Mouse (Mus musculus): ENCODE measurements around the gene Gin1. TPM values are rescaled to one million over a fixed set of nuclear protein-coding genes. Genes with fewer than 3 reads are reported as not detected.
"Not testable (repeated sequence)": the region's sequence is repeated elsewhere in the genome, so short reads cannot be mapped to it uniquely, and the experiment has no call there.

Gin1 gene
- 19.0 and 20.1 TPM in 2 replicates for polyA plus RNA-seq (2015; fragmentation: Nextera tagmentation; extraction: Ambion mirVana)

DNA sequence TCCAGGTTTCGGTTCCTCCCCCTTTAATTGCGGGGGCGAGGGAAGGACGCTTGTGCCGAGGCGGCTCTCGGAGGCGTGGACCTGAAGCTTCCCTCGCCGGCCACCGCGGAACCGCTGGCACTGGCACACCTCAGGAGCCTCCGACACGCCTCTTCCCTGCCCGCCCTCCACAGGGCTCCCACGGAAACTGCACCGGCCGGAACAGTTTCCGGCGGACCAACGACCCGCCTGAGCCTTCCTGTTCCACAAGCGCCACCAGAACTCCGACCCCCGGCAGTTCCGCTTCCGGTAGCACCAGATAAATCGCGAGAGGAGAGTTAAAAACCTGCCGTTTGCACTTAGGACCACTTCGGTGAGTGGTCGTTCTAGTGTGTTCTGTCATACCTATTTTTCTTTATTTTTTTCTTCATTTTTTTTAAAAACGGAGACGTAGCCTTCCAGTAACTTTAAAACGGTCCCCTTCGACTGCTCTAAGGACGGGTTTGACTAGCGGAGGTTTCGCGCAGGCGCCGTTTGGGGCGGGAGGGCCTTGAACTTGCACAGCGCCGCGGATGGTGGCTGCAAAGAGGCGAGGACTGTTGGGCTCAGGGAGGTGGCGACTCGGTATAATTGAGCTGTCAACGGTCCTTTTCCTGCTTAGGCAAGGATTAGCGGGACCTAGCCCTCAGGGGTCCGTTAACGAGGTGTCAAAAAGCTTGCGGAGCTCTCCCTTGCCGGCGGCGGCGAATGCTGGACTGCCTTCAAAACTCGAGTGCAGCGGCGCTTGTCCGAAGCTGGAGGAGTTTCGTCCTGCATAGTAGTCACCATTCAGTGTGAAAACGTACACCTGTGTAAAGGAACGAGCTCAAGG is at the start of gene Gin1, which contains the start of gene Ppip5k2:
TSS of gene Gin1 (plus strand) at position 269 of the 850 bp plus-strand sequence.
TSS of gene Ppip5k2 (minus strand) at position 508 of the 850 bp plus-strand sequence.
- Histone ChIP-seq H3K4me3 (replicated peaks) (peak within 1 kb of the TSS; percentile 94), H3K9me3 (no peaks in the 10 kb centered on the region), H3K27me3 (no peaks in the 10 kb centered on the region), H3K9ac (replicated peaks) (peak within 1 kb of the TSS; percentile 91), H3K4me1 (replicated peaks) (peaks cover 30% of the 10 kb centered on the region), H3K4me2 (replicated peaks) (peak within 1 kb of the TSS; percentile 69), H3K27ac (peak within 1 kb of the TSS; percentile 90), H3K36me3 (no peaks in the 10 kb centered on the region)
- under 1% methylated on average over 66 of the region's 66 CpGs for WGBS
- ATAC-seq = peak; percentile 99

DNA sequence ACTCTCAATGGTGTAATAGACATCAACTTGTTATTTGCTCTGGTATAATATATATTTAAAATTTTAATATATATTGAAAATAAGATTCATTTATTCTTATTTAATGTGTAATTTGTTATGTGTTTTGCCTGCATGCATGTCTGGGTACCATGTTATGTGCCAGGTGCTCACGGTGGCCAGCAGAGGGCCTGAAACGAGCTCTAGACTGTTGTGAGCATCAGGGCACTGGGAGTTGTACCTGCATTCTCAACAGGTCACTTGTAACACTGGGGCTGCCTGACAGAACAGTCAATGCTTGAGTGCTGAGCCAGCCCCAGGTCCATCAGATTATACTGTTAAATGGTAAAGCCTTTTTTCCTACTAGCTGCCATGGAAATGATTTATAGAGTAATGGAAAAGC is 43.2 kb upstream of the Gin1 start:
- H3K4me1 ChIP-seq (replicated peaks) = no peaks in the 10 kb centered on the region
- no peak overlapping the region for H3K4me2 ChIP-seq (replicated peaks)
- no peak overlapping the region for H3K4me3 ChIP-seq (replicated peaks)
- H3K36me3 ChIP-seq = peaks cover 35% of the 10 kb centered on the region
- WGBS = 73% methylated on average over 2 of the region's 2 CpGs
- no peak overlapping the region for H3K27ac ChIP-seq
- H3K27me3 ChIP-seq = no peaks in the 10 kb centered on the region
- H3K9ac ChIP-seq (replicated peaks) = no peak overlapping the region
- H3K9me3 ChIP-seq = no peaks in the 10 kb centered on the region
- no peak for ATAC-seq

DNA sequence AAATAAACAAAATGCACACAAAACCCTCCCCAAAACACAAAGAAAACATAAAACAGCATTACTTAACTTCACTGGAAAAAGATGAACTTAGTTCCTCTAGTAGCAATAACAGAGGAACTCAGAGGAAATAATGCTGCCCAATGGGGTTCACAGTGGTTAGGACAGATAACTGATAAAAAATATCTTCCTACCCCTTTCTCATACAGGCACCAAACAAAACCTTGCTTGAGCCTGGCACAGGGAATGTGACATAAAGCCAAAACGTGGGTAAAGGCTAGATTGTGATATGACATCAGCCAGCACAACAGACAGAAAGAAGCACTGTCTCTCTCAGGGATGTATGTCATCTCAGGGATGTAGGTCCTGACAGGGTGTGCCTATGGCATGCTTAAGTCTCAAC is 40.6 kb upstream of the Gin1 start:
- WGBS = 79% methylated on average over 1 of the region's 1 CpGs
- no peak overlapping the region for H3K4me2 ChIP-seq (replicated peaks)

DNA sequence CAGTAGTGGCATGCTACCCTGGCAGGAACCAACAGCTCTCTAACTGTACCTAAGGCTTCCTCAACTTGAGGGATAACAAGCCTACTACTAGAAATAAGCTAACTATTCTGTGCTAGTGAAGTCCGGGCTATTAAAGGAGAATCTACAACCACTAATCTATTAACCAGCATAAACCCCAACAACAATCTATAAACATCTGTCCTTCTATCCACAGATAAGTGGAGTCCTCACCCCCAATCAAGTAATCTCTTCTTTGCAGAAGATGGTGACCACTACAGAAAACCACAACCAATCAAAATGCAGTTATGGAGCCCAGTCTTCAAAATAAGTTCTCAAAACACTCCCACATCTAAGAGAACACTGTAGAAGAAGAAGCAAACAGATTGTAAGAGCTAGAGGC is 26.9 kb upstream of the Gin1 start:
- no peak overlapping the region for H3K9ac ChIP-seq (replicated peaks)
- no peak for ATAC-seq
- H3K4me3 ChIP-seq (replicated peaks) = no peak overlapping the region
- no peak overlapping the region for H3K4me2 ChIP-seq (replicated peaks)
- no peaks in the 10 kb centered on the region for H3K9me3 ChIP-seq
- H3K4me1 ChIP-seq (replicated peaks) = no peaks in the 10 kb centered on the region
- 96% methylated on average over 1 of the region's 1 CpGs for WGBS
- no peaks in the 10 kb centered on the region for H3K27me3 ChIP-seq
- H3K27ac ChIP-seq = no peak overlapping the region
- peaks cover 57% of the 10 kb centered on the region for H3K36me3 ChIP-seq

More for the DNA sequence above, 40.6 kb upstream of the Gin1 start:
- Histone ChIP-seq H3K4me1 (replicated peaks) (no peaks in the 10 kb centered on the region), H3K9ac (replicated peaks) (no peak overlapping the region), H3K4me3 (replicated peaks) (no peak overlapping the region), H3K36me3 (peaks cover 41% of the 10 kb centered on the region), H3K27ac (no peak overlapping the region), H3K9me3 (no peaks in the 10 kb centered on the region), H3K27me3 (no peaks in the 10 kb centered on the region)
- ATAC-seq = no peak

DNA sequence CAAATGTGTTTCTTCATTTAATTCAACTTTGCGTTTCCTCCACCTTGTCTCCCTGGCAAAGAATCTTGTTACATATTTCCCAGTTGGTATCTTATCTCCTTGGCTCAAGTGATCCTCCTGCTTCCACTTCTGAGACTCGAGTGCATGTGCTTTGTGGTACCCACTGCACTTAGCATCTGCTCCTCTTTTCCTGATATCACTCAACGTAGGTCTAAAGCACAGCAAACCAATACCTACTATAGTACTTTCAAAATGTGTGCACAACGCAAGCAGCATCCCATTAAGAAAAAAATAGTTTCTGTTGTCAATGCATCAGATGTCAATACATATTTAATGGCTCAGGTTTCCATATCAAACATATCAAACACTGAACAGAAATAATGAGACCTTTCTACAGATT is 24.3 kb upstream of the Gin1 start:
- Histone ChIP-seq H3K27me3 (no peaks in the 10 kb centered on the region), H3K4me2 (replicated peaks) (no peak overlapping the region), H3K27ac (no peak overlapping the region), H3K36me3 (peaks cover 59% of the 10 kb centered on the region), H3K9ac (replicated peaks) (no peak overlapping the region), H3K4me1 (replicated peaks) (no peaks in the 10 kb centered on the region), H3K9me3 (no peaks in the 10 kb centered on the region), H3K4me3 (replicated peaks) (no peak overlapping the region)
- WGBS = 90% methylated on average over 4 of the region's 4 CpGs
- ATAC-seq = no peak

DNA sequence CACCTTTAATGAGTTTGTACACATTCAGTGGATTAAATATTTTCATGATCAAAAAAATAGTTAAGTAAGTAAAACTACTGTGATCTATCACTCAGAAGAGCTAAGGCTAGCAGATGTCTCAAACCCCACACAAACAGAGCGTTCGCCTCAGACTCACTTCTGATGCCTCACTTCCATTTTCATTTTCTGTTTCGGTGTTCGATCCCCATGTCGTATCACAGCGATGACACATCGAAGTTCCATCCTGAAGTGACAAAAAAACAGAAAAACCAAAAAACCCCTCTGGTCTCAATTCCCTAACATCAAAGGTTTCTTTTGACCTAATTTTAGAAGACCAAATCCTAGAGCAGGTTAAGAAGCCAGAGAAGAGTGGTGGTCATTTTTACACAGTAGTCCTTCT is 23.7 kb upstream of the Gin1 start:
- no peak overlapping the region for H3K4me2 ChIP-seq (replicated peaks)
- peaks cover 60% of the 10 kb centered on the region for H3K36me3 ChIP-seq

DNA sequence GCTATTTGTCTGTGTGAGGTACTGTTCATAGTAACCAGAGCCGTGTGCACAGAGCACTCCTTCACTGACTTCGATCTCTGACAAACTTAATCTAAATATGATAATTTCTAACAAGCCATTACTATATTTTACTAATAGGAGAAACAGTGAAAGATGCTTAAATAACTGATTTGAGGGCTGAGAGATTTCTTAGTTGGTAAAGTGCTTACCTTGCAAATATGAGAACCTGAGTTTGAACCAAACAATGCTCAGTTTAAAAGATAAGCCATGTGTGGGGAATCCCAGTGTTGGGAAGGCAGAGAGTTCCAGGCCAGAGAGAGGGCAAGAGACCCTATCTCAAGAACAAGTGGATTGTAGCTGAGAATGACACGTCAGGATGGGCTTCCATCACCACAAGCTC is 21.8 kb upstream of the Gin1 start:
- Histone ChIP-seq H3K27ac (no peak overlapping the region), H3K27me3 (no peaks in the 10 kb centered on the region), H3K36me3 (peaks cover 61% of the 10 kb centered on the region), H3K9me3 (no peaks in the 10 kb centered on the region), H3K4me3 (replicated peaks) (no peak overlapping the region), H3K4me1 (replicated peaks) (no peaks in the 10 kb centered on the region), H3K4me2 (replicated peaks) (no peak overlapping the region), H3K9ac (replicated peaks) (no peak overlapping the region)
- no peak for ATAC-seq
- WGBS = 93% methylated on average over 3 of the region's 3 CpGs

More for the DNA sequence above, 23.7 kb upstream of the Gin1 start:
- no peak overlapping the region for H3K27ac ChIP-seq
- no peaks in the 10 kb centered on the region for H3K27me3 ChIP-seq
- no peak overlapping the region for H3K9ac ChIP-seq (replicated peaks)
- H3K9me3 ChIP-seq = no peaks in the 10 kb centered on the region
- H3K4me1 ChIP-seq (replicated peaks) = no peaks in the 10 kb centered on the region
- H3K4me3 ChIP-seq (replicated peaks) = no peak overlapping the region
- 97% methylated on average over 7 of the region's 7 CpGs for WGBS
- ATAC-seq = no peak

DNA sequence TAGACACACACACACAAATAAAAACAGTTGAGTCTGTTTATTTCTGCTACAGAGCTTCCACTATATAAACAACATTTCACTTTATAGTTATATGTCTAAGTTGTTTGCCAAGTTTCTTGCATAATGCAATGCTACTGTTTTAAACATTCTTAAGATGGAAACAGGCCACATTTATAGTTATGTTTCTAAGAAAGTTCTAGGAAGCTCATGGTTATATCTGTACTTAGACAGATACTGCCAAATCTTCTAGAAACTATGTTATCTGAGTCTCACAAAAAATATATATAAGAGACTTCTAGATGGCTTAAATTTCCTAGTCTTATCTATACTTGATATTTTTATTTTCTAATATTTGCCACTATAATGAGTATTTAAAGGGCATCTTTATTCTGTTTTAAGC is 16.8 kb upstream of the Gin1 start:
- ATAC-seq = no peak
- peaks cover 49% of the 10 kb centered on the region for H3K36me3 ChIP-seq
- no peak overlapping the region for H3K9ac ChIP-seq (replicated peaks)
- no peaks in the 10 kb centered on the region for H3K4me1 ChIP-seq (replicated peaks)
- H3K4me3 ChIP-seq (replicated peaks) = no peak overlapping the region
- H3K27me3 ChIP-seq = no peaks in the 10 kb centered on the region
- no peak overlapping the region for H3K4me2 ChIP-seq (replicated peaks)
- no peaks in the 10 kb centered on the region for H3K9me3 ChIP-seq
- H3K27ac ChIP-seq = no peak overlapping the region

DNA sequence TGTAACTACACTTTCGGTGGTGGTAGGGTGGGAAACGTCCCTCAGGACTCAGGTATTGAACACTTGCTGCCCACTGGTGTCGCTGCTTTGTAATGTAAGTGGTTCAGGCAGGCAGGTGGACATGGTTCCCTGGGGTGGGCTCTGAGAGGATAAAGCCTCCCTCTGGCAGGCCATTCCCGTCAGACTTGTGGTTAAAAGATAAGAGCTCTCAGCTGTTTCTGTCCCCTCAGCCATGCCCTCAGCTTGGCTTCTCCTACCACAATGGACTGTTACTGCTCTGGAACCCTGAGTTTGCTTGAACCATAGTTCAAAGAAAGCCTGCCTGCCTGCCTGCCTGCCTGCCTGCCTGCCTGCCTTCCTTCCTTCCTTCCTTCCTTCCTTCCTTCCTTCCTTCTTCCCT is 15.6 kb upstream of the Gin1 start:
- Histone ChIP-seq H3K4me3 (replicated peaks) (no peak overlapping the region), H3K27me3 (no peaks in the 10 kb centered on the region), H3K36me3 (peaks cover 41% of the 10 kb centered on the region), H3K9ac (replicated peaks) (no peak overlapping the region), H3K27ac (no peak overlapping the region), H3K9me3 (no peaks in the 10 kb centered on the region), H3K4me2 (replicated peaks) (no peak overlapping the region), H3K4me1 (replicated peaks) (no peaks in the 10 kb centered on the region)
- WGBS = 80% methylated on average over 4 of the region's 4 CpGs
- ATAC-seq = no peak

DNA sequence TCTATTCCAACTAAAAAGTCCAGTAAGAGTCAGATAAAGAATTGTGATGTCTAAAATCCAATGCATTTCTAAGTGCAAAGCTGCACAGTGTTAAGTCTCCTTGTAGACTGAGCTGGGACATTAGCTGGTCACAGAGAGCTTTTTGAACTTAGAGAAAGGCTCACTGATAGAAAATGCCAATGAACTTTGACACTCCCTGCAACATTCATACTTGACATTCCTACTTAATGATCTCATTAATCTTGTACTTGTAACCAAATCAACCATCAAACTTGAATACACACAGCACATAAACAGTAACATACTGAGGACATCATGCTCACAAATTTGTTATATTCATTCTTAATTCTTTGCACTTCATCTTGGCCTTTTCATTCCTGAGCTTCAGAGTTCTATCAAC is 10.1 kb upstream of the Gin1 start:
- Histone ChIP-seq H3K27ac (no peak overlapping the region), H3K36me3 (peaks cover 13% of the 10 kb centered on the region), H3K4me1 (replicated peaks) (peaks cover 3% of the 10 kb centered on the region; the same call in 1 of the 2 replicates), H3K9ac (replicated peaks) (no peak overlapping the region), H3K4me3 (replicated peaks) (no peak overlapping the region), H3K27me3 (no peaks in the 10 kb centered on the region), H3K4me2 (replicated peaks) (no peak overlapping the region), H3K9me3 (no peaks in the 10 kb centered on the region)
- ATAC-seq = no peak

DNA sequence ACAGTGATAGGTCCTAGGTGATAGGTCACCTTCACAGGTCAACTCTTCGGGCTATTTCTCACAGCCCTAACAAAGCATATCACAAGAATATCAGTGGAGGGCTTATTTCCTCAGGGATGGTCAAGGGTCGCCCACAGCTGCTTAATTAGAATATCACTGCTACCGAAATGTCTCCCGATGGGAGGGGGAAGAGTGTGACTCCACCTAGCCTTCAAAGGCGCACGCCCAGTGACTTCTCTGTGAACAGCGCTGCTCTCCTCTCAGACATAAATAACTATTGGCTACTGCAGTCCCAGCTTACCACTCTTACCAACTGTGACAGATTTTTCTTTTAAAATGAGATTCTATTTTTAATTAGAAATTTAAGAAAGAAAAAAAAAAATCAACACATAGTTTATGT is 9.4 kb upstream of the Gin1 start:
- Histone ChIP-seq H3K27ac (no peak overlapping the region), H3K4me3 (replicated peaks) (no peak overlapping the region), H3K9me3 (no peaks in the 10 kb centered on the region), H3K9ac (replicated peaks) (no peak overlapping the region), H3K36me3 (peaks cover 6% of the 10 kb centered on the region), H3K4me2 (replicated peaks) (no peak overlapping the region), H3K27me3 (no peaks in the 10 kb centered on the region), H3K4me1 (replicated peaks) (peaks cover 3% of the 10 kb centered on the region; the same call in 1 of the 2 replicates)
- ATAC-seq = no peak
- 87% methylated on average over 7 of the region's 7 CpGs for WGBS

DNA sequence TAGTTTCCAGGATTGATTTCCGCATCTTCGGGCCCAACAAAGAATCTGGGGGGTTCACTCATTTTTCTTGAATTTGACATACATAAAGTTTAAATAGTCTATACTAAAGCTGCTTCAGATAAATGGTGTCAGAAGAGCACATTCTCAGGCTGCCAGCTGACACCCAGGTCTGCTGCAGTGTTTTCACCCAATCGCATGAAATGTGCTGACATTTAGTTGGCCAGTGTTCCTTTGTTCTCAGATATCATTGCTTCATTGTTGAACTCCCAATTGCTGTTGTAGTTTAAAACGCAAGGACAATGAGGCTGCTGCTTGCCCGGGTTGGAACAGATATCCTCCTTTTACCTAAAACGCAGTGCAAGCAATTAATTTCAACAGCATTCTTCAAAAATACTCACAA is 8.5 kb upstream of the Gin1 start:
- ATAC-seq = no peak
- H3K4me2 ChIP-seq (replicated peaks) = no peak overlapping the region
- H3K36me3 ChIP-seq = 0 out of 2 replicates have a peak, but pooled peaks cover 4% of the 10 kb centered on the region
- no peaks in the 10 kb centered on the region for H3K27me3 ChIP-seq
- peaks cover 8% of the 10 kb centered on the region for H3K4me1 ChIP-seq (replicated peaks)
- H3K27ac ChIP-seq = no peak overlapping the region
- no peak overlapping the region for H3K9ac ChIP-seq (replicated peaks)
- WGBS = 85% methylated on average over 6 of the region's 6 CpGs
- H3K4me3 ChIP-seq (replicated peaks) = no peak overlapping the region
- H3K9me3 ChIP-seq = no peaks in the 10 kb centered on the region

DNA sequence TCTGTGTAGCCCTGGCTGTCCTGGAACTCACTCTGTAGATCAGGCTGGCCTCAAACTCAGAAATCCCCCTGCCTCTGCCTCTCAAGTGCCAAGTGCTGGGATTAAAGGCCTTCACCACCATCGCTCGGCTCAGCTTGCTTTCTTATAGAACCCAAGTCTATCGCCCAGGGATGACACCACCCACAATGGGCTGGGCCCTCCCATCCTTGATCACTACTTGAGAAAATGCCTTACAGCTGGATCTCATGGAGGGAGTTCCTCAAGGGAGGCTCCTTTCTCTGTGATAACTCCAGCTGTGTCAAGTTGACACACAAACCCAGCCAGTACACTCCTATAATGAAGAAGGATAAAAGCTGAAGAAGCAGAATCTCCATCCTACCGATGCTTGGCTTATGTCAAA is 4.3 kb upstream of the Gin1 start:
- H3K36me3 ChIP-seq; H3K9me3 ChIP-seq; H3K27ac ChIP-seq; H3K4me2 ChIP-seq (replicated peaks); ATAC-seq; H3K9ac ChIP-seq (replicated peaks); H3K27me3 ChIP-seq; H3K4me3 ChIP-seq (replicated peaks): not testable (repeated sequence)
- WGBS = 90% methylated on average over 4 of the region's 4 CpGs
- peaks cover 26% of the 10 kb centered on the region for H3K4me1 ChIP-seq (replicated peaks)
